Mouse (Mus musculus) adrenal gland, adult 18-20 months (tissue): Measurements from ENCODE around the gene Slc12a8. TPM values are rescaled to one million over a fixed set of nuclear protein-coding genes. Genes with fewer than 3 reads are reported as not detected.

Experiments
- DNase-seq, 2 experiments: peaks; one replicate each; pipeline ENCODE4 v3.0.0; 2021 to 2022; ENCODE audit warnings: low spot score in 2 of 2
- total RNA-seq, 2 experiments: library from RNA; stranded (reverse); gene quantifications; 1 replicate in 1 of 2; 2 replicates in 1 of 2; pipeline ENCODE4 v1.2.3; 2021

The Slc12a8 gene
- total RNA-seq, 2 experiments from 2014 or later, result 0.29 to 0.43 TPM

DNA sequence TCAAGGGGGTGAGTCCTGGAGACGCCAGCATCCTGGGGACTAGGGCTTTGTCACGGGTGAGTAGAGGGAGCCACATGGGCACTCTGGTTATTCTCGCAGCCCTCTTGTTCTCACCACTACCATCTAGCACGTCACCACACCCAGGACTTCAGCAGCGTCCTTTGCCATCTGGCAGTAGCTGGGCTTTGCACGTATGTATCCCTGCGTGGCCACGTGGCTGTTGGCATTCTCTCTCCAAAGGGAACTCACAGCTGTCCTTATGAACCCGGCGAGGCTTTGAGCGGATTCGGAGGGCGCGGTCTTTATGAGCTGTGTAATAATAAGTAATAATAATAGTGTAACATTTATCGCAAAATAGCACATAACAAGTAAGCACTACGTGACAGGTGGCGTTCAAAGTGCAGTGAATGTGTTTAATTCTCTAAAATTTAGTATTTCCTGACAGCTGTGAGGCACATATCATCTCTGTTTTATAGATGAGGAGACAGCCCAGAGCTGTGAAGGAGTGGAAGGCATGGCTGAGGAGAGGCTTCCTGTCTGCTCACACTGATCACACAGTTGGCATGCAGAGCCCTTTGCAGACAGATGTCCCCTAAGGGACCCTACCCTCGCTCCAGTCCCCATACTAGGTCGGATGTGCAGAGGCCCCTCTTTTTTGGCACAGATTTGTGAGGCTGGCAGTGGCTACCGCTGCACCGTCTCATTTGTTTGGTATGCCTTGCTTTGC, 20.5 kb downstream of the Slc12a8 start:
- DNase-seq, result no peak

DNA sequence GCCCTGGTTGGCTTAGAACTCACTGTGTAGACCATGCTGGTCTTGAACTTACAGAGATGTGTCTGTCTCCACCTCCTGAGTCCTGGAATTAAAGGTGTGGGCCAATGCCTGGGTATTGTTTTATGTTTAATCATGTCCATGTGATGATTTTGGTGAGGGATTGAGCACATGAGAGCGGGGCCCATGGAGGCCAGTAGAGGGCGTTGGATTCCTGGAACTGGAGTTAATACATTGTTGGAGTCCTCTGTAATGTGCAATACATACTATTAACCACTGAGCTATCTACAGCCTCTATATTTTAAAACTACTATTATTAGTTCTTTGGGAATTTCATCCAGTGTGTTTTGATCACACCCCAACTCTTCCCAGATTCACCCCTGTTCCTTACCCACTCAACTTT, 27.2 kb downstream of the Slc12a8 start:
- DNase-seq, result no peak

- no peak for DNase-seq
Observed at GRCm38 (mm10) chr16:33545530-33545929, 28.4 kb downstream of the Slc12a8 start.

DNA sequence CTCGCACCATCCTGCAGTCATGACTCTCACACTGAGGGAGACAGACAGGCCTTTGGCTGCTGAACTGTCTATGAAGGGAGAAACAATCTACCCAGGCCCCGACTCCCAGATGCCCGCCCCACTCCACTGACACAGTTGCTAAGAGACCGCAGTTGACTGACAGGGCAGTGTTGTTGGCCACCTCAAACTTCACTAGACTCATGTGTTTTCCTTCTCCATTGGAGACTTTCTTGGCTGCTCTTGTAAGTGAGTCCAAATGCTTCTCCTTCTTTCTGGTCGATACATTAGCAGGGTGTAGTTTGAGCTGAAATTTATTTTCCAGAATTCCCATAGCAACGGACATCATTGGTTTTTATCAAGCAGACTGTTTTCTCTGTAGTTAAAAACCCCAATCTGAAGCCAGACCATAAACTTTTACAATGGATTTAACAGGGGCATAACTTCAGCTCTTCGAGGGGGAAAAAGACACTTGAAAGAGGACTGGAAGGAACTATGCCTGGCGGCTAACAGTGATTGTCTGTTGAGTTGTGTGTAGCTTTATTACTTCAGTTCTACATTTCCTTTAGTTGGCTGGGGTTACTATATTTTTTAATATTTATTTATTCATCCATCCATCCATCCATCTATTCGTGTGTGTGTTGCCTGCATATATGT, 36.7 kb downstream of the Slc12a8 start:
- no peak for DNase-seq

DNA sequence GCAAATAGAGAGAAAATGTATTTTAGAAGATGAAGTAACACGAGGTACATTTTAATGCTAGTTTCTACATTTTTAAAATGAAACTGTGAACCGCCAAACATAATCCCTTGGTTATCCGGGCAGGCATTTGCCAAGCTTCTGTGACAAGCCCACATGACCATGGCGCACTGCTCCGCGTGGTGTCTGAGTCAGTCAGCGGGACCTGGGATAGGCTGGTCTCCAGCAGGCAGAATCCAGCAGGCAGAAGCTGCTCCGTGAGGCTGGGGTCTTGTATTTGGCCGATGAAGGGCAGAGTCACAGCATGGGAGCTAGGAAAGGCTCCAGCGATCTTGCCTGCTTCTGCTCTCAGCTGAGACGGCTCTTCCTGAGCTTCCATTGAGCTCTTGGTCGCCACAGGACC, 41.0 kb downstream of the Slc12a8 start:
- DNase-seq, result no peak

- DNase-seq, result peak; percentile 72 to 76
Observed at GRCm38 (mm10) chr16:33560281-33560680, 43.2 kb downstream of the Slc12a8 start.

GRCm38 (mm10) chr16:33561308-33562009, 44.3 kb downstream of the Slc12a8 start:
- no peak for DNase-seq

DNA sequence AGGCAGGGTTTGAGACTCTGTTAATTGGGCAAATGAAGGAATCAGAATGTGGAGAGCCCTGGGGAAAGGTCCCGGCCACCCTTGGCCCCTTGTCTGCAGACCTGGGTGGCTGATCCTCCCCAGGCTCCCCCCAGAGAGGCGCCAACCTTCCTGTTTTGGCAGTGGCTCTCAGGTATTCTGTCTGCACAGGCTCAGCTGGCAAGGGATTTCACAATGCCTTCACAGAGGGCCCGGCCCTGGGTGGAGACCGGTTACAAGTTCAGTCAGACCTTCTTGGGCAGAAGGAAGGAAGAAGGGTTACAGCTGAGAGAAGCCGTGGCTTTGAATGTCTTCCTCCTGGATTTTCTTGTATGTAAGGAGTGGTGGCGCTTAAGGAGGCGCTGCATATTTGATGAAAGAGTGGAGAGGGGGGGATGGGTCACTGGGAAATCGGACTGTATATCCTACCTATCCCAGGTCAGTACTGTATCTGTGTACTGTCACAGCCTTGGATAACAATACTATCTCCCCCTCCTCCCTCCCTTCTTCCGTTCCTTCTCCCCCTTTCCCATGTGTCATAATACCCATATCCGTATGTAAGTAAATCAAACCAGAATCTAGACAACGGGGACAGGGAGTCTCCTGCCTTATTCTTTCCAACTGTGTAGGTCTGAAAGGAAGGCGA, 45.9 kb downstream of the Slc12a8 start:
- DNase-seq, result peak in 1 of 2 experiments; percentile 37

- DNase-seq, result no peak
Observed at GRCm38 (mm10) chr16:33563538-33564013, 46.4 kb downstream of the Slc12a8 start.

- no peak for DNase-seq
Observed at GRCm38 (mm10) chr16:33566467-33566866, 49.3 kb downstream of the Slc12a8 start.

DNA sequence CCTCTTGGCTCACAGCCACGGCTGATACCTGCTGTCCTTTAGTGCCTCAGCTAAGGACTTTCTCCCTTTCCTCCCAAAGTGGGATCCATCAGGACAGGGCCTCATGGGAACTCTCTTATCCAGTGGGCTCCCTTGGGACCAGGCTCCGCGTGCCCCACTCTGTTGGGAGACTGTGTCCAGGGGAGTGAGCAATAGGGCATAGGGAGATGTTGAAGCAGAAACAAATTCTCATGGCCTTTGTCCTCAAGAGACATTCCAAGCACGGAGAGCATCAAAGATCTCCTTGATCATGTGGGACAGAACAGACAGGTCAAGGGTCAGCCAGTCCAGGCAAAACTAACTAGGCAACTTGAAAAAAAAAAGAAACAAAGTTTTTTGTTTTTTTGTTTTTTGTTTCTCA, 50.6 kb downstream of the Slc12a8 start:
- no peak for DNase-seq

- no peak for DNase-seq
Observed at GRCm38 (mm10) chr16:33568269-33569016, 51.3 kb downstream of the Slc12a8 start.

DNA sequence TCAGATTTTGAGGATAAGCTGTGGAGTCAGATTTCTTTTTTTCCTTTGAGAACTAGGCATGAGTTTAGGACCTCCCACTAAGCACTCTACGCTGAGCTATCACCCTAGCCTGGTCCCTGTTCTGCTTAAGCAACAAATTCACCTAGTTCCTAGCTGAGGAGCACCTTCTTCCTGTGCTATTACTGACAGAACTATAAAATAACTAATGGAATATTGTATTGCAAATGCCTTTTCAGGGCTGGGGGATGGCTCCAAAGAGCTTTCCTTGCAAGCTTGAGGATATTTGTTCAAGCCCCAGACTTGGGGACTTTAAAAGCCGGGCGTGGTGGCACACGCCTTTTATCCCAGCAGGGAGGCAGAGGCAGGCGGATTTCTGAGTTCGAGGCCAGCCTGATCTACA, 55.5 kb downstream of the Slc12a8 start:
- DNase-seq, result no peak

DNA sequence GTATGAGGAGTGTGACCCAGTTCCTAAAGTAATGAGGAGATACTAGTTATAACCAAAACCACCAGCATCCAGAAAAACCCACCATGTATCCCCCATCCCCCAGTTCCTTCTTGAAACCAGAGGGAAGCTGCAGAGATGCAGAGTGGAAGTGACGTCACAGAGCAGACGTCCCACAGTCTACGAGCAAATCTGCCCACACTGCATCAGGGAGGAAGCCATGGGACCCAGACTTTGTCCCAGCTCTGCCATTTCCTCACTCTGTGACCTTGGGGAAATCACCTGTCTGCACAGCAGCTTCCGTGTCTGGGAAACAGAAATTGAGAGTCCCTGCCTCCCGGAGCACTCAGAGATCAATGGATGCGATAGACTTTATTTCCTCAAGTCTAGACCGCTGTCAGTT, 56.6 kb downstream of the Slc12a8 start:
- no peak for DNase-seq

DNA sequence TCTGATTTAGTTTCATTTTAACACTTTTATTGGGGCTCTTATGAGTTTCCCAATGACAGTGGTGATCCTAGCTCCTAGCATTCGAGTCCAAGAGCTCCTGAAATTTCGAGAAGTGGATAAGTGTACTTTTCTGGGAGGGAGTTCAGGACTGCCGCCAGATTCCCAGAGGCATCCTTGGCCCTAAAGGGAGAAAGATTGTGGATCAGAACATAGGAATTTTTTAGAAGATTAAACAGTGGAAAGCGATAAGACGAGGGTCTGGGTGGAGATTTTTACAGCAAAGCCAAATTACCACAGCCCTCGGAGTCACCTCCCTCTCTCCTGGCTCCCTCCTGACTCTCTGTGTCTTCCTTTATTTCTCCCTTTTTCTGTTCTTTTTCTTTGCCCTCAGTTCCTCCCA, 58.6 kb downstream of the Slc12a8 start:
- DNase-seq, result no peak

- peak in 1 of 2 experiments; percentile 35 for DNase-seq
Observed at GRCm38 (mm10) chr16:33576271-33577189, 59.4 kb downstream of the Slc12a8 start.

GRCm38 (mm10) chr16:33578462-33578861, 61.3 kb downstream of the Slc12a8 start:
- DNase-seq, result no peak

DNA sequence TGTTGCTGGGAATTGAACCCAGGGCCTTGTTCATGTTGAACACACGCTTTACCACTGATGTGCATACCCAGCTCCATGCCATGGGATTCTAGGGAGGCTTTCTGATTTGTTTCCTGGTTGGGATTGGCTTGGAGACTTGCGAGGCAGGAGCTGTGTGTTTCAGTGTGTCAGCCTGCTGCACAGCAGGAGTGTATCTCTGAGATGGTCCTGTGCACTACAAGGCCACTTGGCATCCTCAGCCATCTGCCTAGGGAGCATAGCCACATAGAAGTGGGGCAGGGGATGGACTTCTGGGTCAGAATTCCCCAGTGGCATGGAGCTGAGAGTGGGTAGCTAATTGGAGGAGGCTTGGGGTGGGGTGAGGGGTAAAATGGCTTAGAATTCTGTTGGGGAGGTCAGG, 63.2 kb downstream of the Slc12a8 start:
- no peak for DNase-seq

GRCm38 (mm10) chr16:33580736-33581241, 63.7 kb downstream of the Slc12a8 start:
- peak in 1 of 2 experiments; percentile 50 for DNase-seq
